Mouse (Mus musculus): Measurements from ENCODE around the gene Trnp1. TPM values are rescaled to one million over a fixed set of nuclear protein-coding genes. Genes with fewer than 3 reads are reported as not detected.
A peak's percentile ranks its signal among the peaks of the same experiment; 100 is the strongest.

Gene Trnp1
- polyA plus RNA-seq, 1 experiment from 2014 or later = 0.37 TPM

- Histone ChIP-seq H3K4me3 (ENCODE audit: inconsistent target) (no peak overlapping the region), H3K79me2 (ENCODE audit: inconsistent target) (no peaks in the 10 kb centered on the region), H3K27ac (no peak overlapping the region), H3K36me3 (ENCODE audit: inconsistent target) (no peaks in the 10 kb centered on the region)
- 69% methylated on average over 9 of the region's 9 CpGs for WGBS (ENCODE audit: missing documents)
These were observed 6.6 kb upstream of the Trnp1 start for GRCm38 (mm10) chr4:133504755-133505485.

- Histone ChIP-seq H3K36me3 (ENCODE audit: inconsistent target) (no peaks in the 10 kb centered on the region), H3K4me3 (ENCODE audit: inconsistent target) (no peak overlapping the region)
- 55% methylated on average over 5 of the region's 5 CpGs for WGBS (ENCODE audit: missing documents)
These were observed 6.0 kb upstream of the Trnp1 start for GRCm38 (mm10) chr4:133504300-133504699.

GRCm38 (mm10) chr4:133501514-133501913, 3.2 kb upstream of the Trnp1 start:
- WGBS (ENCODE audit: missing documents) = 9% methylated on average over 7 of the region's 7 CpGs
- Histone ChIP-seq H3K4me3 (ENCODE audit: inconsistent target) (no peak overlapping the region), H3K27ac (no peak overlapping the region)

More at GRCm38 (mm10) chr4:133504300-133504699, 6.0 kb upstream of the Trnp1 start:
- no peak overlapping the region for H3K27ac ChIP-seq
- no peaks in the 10 kb centered on the region for H3K79me2 ChIP-seq (ENCODE audit: inconsistent target)

DNA sequence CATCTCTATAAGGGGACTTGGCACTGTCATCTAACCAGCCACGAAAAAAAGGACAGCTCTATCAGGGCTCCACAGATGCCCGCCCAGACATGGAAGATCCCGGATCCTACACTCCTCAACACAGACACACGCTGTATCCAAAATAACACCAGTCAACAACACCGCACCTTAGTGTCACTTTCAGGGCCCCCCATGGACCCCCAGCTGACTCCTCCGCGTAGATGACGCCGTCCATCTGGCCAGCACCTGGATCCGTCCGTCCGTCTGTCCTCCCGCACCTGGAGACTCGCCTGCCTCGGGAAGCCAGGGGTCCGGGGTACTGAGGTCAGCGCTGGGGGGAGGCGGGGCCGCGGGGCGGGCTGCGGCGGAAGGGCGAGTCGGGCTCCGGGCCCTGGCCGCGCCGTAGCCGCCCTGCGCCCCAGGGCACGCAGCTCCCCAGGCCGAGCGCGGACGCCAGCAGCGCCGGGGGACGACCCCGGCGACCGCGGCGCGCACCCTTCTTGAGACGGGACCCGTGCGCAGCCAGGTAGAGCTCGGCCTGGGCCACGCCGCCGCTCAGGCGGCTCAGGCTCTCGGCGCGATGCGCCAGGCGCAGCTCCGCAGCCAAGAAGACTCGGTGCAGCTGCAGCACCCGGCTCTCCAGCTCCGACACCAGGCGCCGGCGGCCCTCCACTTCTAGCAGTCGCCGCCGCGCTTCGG, 740 bp downstream of the Trnp1 start:
- Histone ChIP-seq H3K36me3 (ENCODE audit: inconsistent target) (no peaks in the 10 kb centered on the region), H3K27ac (no peak overlapping the region), H3K79me2 (ENCODE audit: inconsistent target) (no peaks in the 10 kb centered on the region), H3K4me3 (ENCODE audit: inconsistent target) (no peak overlapping the region)
- WGBS (ENCODE audit: missing documents) = 4% methylated on average over 43 of the region's 70 CpGs

More at GRCm38 (mm10) chr4:133501514-133501913, 3.2 kb upstream of the Trnp1 start:
- H3K79me2 ChIP-seq (ENCODE audit: inconsistent target) = no peaks in the 10 kb centered on the region
- H3K36me3 ChIP-seq (ENCODE audit: inconsistent target) = no peaks in the 10 kb centered on the region

DNA sequence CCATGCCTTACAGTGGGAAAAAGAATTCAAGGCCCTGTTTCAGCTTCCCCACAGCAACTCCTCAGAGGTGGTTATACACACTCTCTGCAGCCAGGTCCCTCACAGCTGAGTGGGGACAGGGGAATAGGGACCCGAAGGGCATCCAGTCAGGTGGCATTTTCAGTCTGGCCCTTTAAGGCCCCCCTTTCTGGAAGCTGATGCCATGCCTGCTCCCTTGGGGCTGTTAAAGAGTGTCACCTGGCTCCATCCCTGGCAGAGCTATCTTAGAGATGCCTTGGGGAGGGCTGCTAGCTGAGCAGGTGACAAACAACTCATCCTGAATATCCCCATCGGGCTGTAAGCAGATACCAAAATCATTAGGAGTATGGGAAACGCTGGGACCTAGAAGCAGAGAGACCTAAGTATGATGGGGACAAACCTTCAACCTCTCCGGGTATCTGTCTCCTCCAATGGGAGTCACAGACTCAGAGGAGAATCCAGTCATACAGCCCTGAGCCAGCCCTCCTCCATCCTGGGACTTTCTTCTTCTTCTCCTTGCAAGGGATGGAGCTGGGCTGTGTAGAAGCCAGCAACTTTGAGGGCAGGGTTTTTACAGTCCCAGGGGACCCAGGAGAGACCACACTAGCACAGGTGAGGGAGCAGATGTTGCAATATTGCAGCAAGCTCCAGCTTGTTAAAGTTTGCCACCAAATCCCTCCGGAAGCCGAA, 1.5 kb downstream of the Trnp1 start:
- Histone ChIP-seq H3K79me2 (ENCODE audit: inconsistent target) (no peaks in the 10 kb centered on the region), H3K4me3 (ENCODE audit: inconsistent target) (no peak overlapping the region), H3K27ac (no peak overlapping the region), H3K36me3 (ENCODE audit: inconsistent target) (no peaks in the 10 kb centered on the region)
- 38% methylated on average over 6 of the region's 6 CpGs for WGBS (ENCODE audit: missing documents)

DNA sequence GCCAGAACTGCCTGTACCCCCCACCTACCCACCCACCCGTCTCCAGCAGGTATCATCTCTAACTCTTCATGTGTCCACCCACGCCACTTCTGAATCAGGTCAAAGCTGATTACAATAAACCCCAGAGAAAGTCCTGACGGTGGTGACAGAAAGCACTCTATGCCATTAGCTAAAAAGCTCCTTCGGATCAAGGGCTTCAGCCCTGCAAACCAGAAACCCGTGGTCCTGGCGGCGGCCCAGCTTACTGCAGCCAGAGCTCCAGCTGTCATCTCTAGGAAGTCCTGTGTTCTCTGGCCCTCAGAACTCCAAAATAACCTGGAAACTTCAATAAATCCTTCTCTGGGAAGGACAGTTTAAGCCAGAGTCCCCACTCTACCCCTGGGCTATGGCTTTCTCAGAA, 2.6 kb downstream of the Trnp1 start:
- 30% methylated on average over 7 of the region's 7 CpGs for WGBS (ENCODE audit: missing documents)
- Histone ChIP-seq H3K36me3 (ENCODE audit: inconsistent target) (no peaks in the 10 kb centered on the region), H3K79me2 (ENCODE audit: inconsistent target) (no peaks in the 10 kb centered on the region), H3K4me3 (ENCODE audit: inconsistent target) (no peak overlapping the region), H3K27ac (no peak overlapping the region)

GRCm38 (mm10) chr4:133494867-133495266, 3.5 kb downstream of the Trnp1 start:
- H3K27ac ChIP-seq = no peak overlapping the region
- whole genome bisulfite sequencing (ENCODE audit: missing documents) = 72% methylated on average over 4 of the region's 4 CpGs
- no peaks in the 10 kb centered on the region for H3K36me3 ChIP-seq (ENCODE audit: inconsistent target)
- H3K4me3 ChIP-seq (ENCODE audit: inconsistent target) = no peak overlapping the region
- no peaks in the 10 kb centered on the region for H3K79me2 ChIP-seq (ENCODE audit: inconsistent target)

- peak overlapping the region; percentile 20 for H3K4me3 ChIP-seq (ENCODE audit: inconsistent target)
- no peaks in the 10 kb centered on the region for H3K79me2 ChIP-seq (ENCODE audit: inconsistent target)
- 2% methylated on average over 12 of the region's 12 CpGs for WGBS (ENCODE audit: missing documents)
- H3K36me3 ChIP-seq (ENCODE audit: inconsistent target) = no peaks in the 10 kb centered on the region
- no peak overlapping the region for H3K27ac ChIP-seq
These were observed 3.9 kb downstream of the Trnp1 start for GRCm38 (mm10) chr4:133494432-133494831.

DNA sequence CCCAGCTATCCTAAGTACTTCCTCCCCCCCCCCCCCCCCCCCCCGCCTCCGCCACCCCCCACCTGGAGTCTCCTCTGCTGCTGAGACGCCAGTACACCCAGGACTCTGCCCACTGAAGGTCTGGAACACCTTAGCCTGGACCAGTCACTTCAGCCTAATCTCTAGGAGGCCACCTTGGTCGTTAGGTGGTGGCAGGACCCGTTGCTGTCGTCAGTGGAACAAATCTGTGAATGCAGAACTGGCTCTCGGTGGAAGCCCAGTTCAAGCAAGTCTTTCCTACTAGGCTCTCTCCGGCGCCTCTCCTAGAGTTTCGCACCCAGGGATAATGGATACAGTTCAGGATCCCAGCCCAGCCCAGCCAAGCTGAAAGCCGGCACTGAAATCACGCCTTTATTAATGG, 4.5 kb downstream of the Trnp1 start:
- no peaks in the 10 kb centered on the region for H3K36me3 ChIP-seq (ENCODE audit: inconsistent target)
- peak overlapping the region; percentile 20 for H3K4me3 ChIP-seq (ENCODE audit: inconsistent target)
- WGBS (ENCODE audit: missing documents) = 19% methylated on average over 9 of the region's 12 CpGs
- no peak overlapping the region for H3K27ac ChIP-seq
- no peaks in the 10 kb centered on the region for H3K79me2 ChIP-seq (ENCODE audit: inconsistent target)

- Histone ChIP-seq H3K79me2 (ENCODE audit: inconsistent target) (no peaks in the 10 kb centered on the region), H3K27ac (no peak overlapping the region), H3K36me3 (ENCODE audit: inconsistent target) (no peaks in the 10 kb centered on the region), H3K4me3 (ENCODE audit: inconsistent target) (no peak overlapping the region)
- WGBS (ENCODE audit: missing documents) = 63% methylated on average over 10 of the region's 10 CpGs
These were observed 6.5 kb downstream of the Trnp1 start for GRCm38 (mm10) chr4:133491800-133492199.

- H3K36me3 ChIP-seq (ENCODE audit: inconsistent target) = no peaks in the 10 kb centered on the region
- H3K27ac ChIP-seq = no peak overlapping the region
- no peaks in the 10 kb centered on the region for H3K79me2 ChIP-seq (ENCODE audit: inconsistent target)
- no peak overlapping the region for H3K4me3 ChIP-seq (ENCODE audit: inconsistent target)
- WGBS (ENCODE audit: missing documents) = 82% methylated on average over 4 of the region's 4 CpGs
These were observed 8.7 kb downstream of the Trnp1 start for GRCm38 (mm10) chr4:133489489-133490245.

DNA sequence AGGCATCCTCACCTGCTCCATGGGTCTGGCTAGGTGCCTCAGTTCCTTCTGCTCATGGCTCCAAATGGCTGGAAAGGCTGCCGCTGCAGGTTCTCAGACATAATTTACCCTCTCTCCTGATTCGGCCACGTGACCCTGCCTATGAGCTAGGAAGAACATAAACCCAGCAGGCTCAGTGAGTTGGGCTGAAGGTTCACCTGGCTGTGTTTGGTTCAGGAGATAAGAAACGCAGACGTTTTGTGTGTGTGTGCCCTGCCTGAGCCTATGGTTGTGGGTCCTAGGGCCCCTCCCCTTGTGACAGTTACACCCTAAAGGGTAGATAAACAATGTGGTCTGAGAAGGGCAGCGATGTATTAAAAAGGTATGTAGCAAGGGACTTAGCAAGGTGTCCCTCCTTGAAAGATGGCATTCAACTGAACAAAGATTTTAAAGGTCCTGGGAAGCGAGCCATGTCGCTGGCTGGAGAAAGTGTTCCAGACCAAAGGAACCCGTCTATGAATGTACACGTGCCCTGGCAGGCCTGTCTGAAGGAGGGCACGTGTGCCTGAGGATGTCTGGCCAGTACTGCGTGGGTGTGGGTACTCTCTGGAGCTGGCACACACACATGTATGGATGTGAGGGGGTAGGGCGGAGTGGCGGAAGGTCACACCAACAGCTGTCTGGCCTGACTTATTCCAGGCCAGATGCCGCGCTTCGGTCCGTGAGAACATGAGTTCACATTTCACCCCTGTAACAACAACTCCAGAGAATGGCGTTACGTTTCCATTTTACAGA, 9.5 kb downstream of the Trnp1 start:
- 96% methylated on average over 20 of the region's 20 CpGs for WGBS (ENCODE audit: missing documents)
- Histone ChIP-seq H3K36me3 (ENCODE audit: inconsistent target) (no peaks in the 10 kb centered on the region), H3K27ac (no peak overlapping the region), H3K79me2 (ENCODE audit: inconsistent target) (no peaks in the 10 kb centered on the region), H3K4me3 (ENCODE audit: inconsistent target) (no peak overlapping the region)

GRCm38 (mm10) chr4:133486673-133487357, 11.5 kb downstream of the Trnp1 start:
- no peaks in the 10 kb centered on the region for H3K36me3 ChIP-seq (ENCODE audit: inconsistent target)
- no peak overlapping the region for H3K27ac ChIP-seq
- no peak overlapping the region for H3K4me3 ChIP-seq (ENCODE audit: inconsistent target)
- 91% methylated on average over 15 of the region's 26 CpGs for WGBS (ENCODE audit: missing documents)
- no peaks in the 10 kb centered on the region for H3K79me2 ChIP-seq (ENCODE audit: inconsistent target)
